In genomic region chr14:25738591-25739001, GRCm38 (mm10) we compare ENCODE assay signal across 8 mouse cellular contexts. TPM values are rescaled to one million over a fixed set of nuclear protein-coding genes. Genes with fewer than 3 reads are reported as not detected.
A peak's percentile ranks its signal among the peaks of the same experiment; 100 is the strongest.
DNase-seq lines count a peak whose midpoint lies in the region; ATAC-seq lines count a peak whose summit lies in the region.

No protein-coding gene starts in this region.

- ATAC-seq in liver, embryonic 12.5 days: no peak
- ATAC-seq in embryonic facial prominence, embryonic 15.5 days (ENCODE audit: insufficient number of reproducible peaks, low FRiP score, low TSS enrichment, low read depth): peak; percentile 12; the same call in 1 of the 2 replicates
- ATAC-seq in liver, embryonic 15.5 days (ENCODE audit: insufficient read depth): peak; percentile 29; the same call in 1 of the 2 replicates

- H3K4me3 ChIP-seq in liver, embryonic 12.5 days: no peak overlapping the region
- no peak overlapping the region for H3K4me3 ChIP-seq in embryonic facial prominence, embryonic 15.5 days (replicated peaks)
- no peak overlapping the region for H3K4me3 ChIP-seq in liver, embryonic 15.5 days (replicated peaks)

- intact Hi-C loops in heart, postnatal 10 days (cut with DNase I): no loop called here

- WGBS in liver, embryonic 12.5 days (ENCODE audit: insufficient replicate concordance): 64% methylated on average over 14 of the region's 14 CpGs
- 34% methylated on average over 14 of the region's 14 CpGs for WGBS in embryonic facial prominence, embryonic 15.5 days
- WGBS in liver, embryonic 15.5 days (ENCODE audit: insufficient replicate concordance): 69% methylated on average over 14 of the region's 14 CpGs

- H3K9ac ChIP-seq in liver, embryonic 12.5 days: no peak overlapping the region
- H3K9ac ChIP-seq in embryonic facial prominence, embryonic 15.5 days: no peak overlapping the region
- no peak overlapping the region for H3K9ac ChIP-seq in liver, embryonic 15.5 days

- H3K36me3 ChIP-seq in liver, embryonic 12.5 days: peaks cover 4% of the 10 kb centered on the region; the same call in 1 of the 2 replicates
- H3K36me3 ChIP-seq in embryonic facial prominence, embryonic 15.5 days: peaks cover 3% of the 10 kb centered on the region; the same call in 1 of the 2 replicates
- H3K36me3 ChIP-seq in liver, embryonic 15.5 days (replicated peaks): 0 out of 2 replicates have a peak, but pooled peaks cover 5% of the 10 kb centered on the region

- H3K27ac ChIP-seq in liver, embryonic 12.5 days: no peak overlapping the region
- H3K27ac ChIP-seq in embryonic facial prominence, embryonic 15.5 days (replicated peaks): peak overlapping the region; percentile 86
- H3K27ac ChIP-seq in liver, embryonic 15.5 days (replicated peaks): no peak overlapping the region

- 0 out of 2 replicates have a peak, but pooled peaks cover 5% of the 10 kb centered on the region for H3K27me3 ChIP-seq in liver, embryonic 12.5 days (replicated peaks)
- no peaks in the 10 kb centered on the region for H3K27me3 ChIP-seq in embryonic facial prominence, embryonic 15.5 days
- no peaks in the 10 kb centered on the region for H3K27me3 ChIP-seq in liver, embryonic 15.5 days

- peaks cover 30% of the 10 kb centered on the region for H3K4me1 ChIP-seq in liver, embryonic 12.5 days
- peaks cover 71% of the 10 kb centered on the region for H3K4me1 ChIP-seq in embryonic facial prominence, embryonic 15.5 days
- peaks cover 14% of the 10 kb centered on the region; the same call in 1 of the 2 replicates for H3K4me1 ChIP-seq in liver, embryonic 15.5 days (replicated peaks)

- DNase-seq in liver: peak; percentile 26
- peak; percentile 83 to 86 for DNase-seq in heart, postnatal 10 days
- DNase-seq in frontal cortex, postnatal 14 days (ENCODE audit: low spot score in 2 of 2): no peak
- DNase-seq in spleen, adult 18-20 months: no peak
- DNase-seq in B cell, adult 2 months: no peak

- H3K4me2 ChIP-seq in liver, embryonic 12.5 days: no peak overlapping the region
- no peak overlapping the region for H3K4me2 ChIP-seq in embryonic facial prominence, embryonic 15.5 days (replicated peaks)
- H3K4me2 ChIP-seq in liver, embryonic 15.5 days: no peak overlapping the region

- no peaks in the 10 kb centered on the region for H3K9me3 ChIP-seq in liver, embryonic 12.5 days (replicated peaks)
- no peaks in the 10 kb centered on the region for H3K9me3 ChIP-seq in embryonic facial prominence, embryonic 15.5 days (replicated peaks)
- H3K9me3 ChIP-seq in liver, embryonic 15.5 days (replicated peaks): no peaks in the 10 kb centered on the region

RNA-seq across cellular contexts. Expression of gene Zcchc24, which starts 30.2 kb away (rescaled TPM):
- polyA plus RNA-seq in liver, embryonic 12.5 days (2016; fragmentation: Nextera tagmentation; extraction: Ambion mirVana): 6.9 and 7.8 TPM in 2 replicates
- 34.0 and 35.2 TPM in 2 replicates for polyA plus RNA-seq in embryonic facial prominence, embryonic 15.5 days (2015; fragmentation: Nextera tagmentation; extraction: Ambion mirVana)
- 10 to 100 TPM; 51.8 to 60.1 TPM for total RNA-seq in heart, postnatal 10 days (2021)
- polyA plus RNA-seq in liver, embryonic 15.5 days (2015; fragmentation: Nextera tagmentation; extraction: Ambion mirVana): 7.5 and 8.3 TPM in 2 replicates

RNA-seq across cellular contexts. Expression of gene Ppif, which starts 44.6 kb away (rescaled TPM):
- polyA plus RNA-seq in liver, embryonic 12.5 days (2016; fragmentation: Nextera tagmentation; extraction: Ambion mirVana): 46.8 and 48.4 TPM in 2 replicates
- 25.3 and 30.6 TPM in 2 replicates for polyA plus RNA-seq in embryonic facial prominence, embryonic 15.5 days (2015; fragmentation: Nextera tagmentation; extraction: Ambion mirVana)
- 100 to 1,000 TPM; 248 to 271 TPM for total RNA-seq in heart, postnatal 10 days (2021)
- polyA plus RNA-seq in liver, embryonic 15.5 days (2015; fragmentation: Nextera tagmentation; extraction: Ambion mirVana): 26.4 and 26.8 TPM in 2 replicates

Comparison
In these comparisons a context has a peak if more than half of its experiments do, and no peak if none do; other contexts are left out.
1. DNase-seq: peak in liver (single experiment) and heart, postnatal 10 days (2 of 2); none in frontal cortex, postnatal 14 days (0 of 2), spleen, adult 18-20 months (0 of 2) and B cell, adult 2 months (0 of 2).